Mouse (Mus musculus) adrenal gland, adult 8-10 months (tissue): Measurements from ENCODE around the gene Eno3. TPM values are rescaled to one million over a fixed set of nuclear protein-coding genes. Genes with fewer than 3 reads are reported as not detected.

ENCODE experiments used
- DNase-seq: peaks from one replicate; pipeline ENCODE4 v3.0.0; 2022
- microRNA-seq, 2 experiments: library from miRNA; unstranded; fragments of <30 nt; microRNA quantifications; one replicate each; pipeline ENCODE4 v1.2.0; 2022
- total RNA-seq, 4 experiments: library from RNA; stranded (reverse); gene quantifications; 2 replicates each; pipeline ENCODE4 v1.2.4; 2022

Eno3 gene
- total RNA-seq, 4 experiments from 2014 or later, result 39.4 to 66.5 (median 54.7) TPM

- DNase-seq, result no peak
Measured at GRCm38 (mm10) chr11:70683640-70684039, 26.6 kb downstream of the Eno3 start.

GRCm38 (mm10) chr11:70686901-70687566 is 30.0 kb downstream of the Eno3 start:
- DNase-seq, result no peak

GRCm38 (mm10) chr11:70687601-70688199 is 30.7 kb downstream of the Eno3 start, which contains the start of gene Camta2:
Gene Camta2, minus strand, starts transcription at chr11:70688105.
- DNase-seq, result peak; percentile 80

- no peak for DNase-seq
Measured at GRCm38 (mm10) chr11:70688372-70688771, 31.4 kb downstream of the Eno3 start.

GRCm38 (mm10) chr11:70689578-70689977 is 32.6 kb downstream of the Eno3 start:
- DNase-seq, result no peak

- no peak for DNase-seq
Measured at GRCm38 (mm10) chr11:70693504-70693903, 36.5 kb downstream of the Eno3 start.

GRCm38 (mm10) chr11:70697376-70697775 is 40.4 kb downstream of the Eno3 start:
- DNase-seq, result no peak

GRCm38 (mm10) chr11:70699051-70699450 is 42.0 kb downstream of the Eno3 start:
- no peak for DNase-seq

- peak; percentile 90 for DNase-seq
Measured at GRCm38 (mm10) chr11:70699722-70700556, 42.9 kb downstream of the Eno3 start, which contains the start of the genes Inca1 and Kif1c. Gene Inca1, minus strand, starts transcription at chr11:70700155. Gene Kif1c, plus strand, starts transcription at chr11:70700548.

GRCm38 (mm10) chr11:70700613-70701012 is 43.6 kb downstream of the Eno3 start:
- DNase-seq, result peak; percentile 67

- DNase-seq, result no peak
Measured at GRCm38 (mm10) chr11:70701221-70701955, 44.4 kb downstream of the Eno3 start.

- no peak for DNase-seq
Measured at GRCm38 (mm10) chr11:70701984-70702733, 45.2 kb downstream of the Eno3 start.

- DNase-seq, result no peak
Measured at GRCm38 (mm10) chr11:70702781-70703180, 45.8 kb downstream of the Eno3 start.

- DNase-seq, result no peak
Measured at GRCm38 (mm10) chr11:70706127-70706526, 49.1 kb downstream of the Eno3 start.

- DNase-seq, result no peak
Measured at GRCm38 (mm10) chr11:70711026-70711425, 54.0 kb downstream of the Eno3 start.

Small RNAs within 50 kb of the gene (microRNA-seq; reads per million reads assigned to microRNA genes)
- gene Mir6925, result 0 to 0.34 reads per million in 2 experiments

Other genes with a start within 250 kb of the Eno3 start
- 10 to 100 TPM; 24.2 to 29.9 (median 28.2) TPM for gene Pelp1, start 247.2 kb upstream of the Eno3 start, total RNA-seq
- gene Arrb2, start 224.6 kb upstream of the Eno3 start, total RNA-seq, result 10 to 100 TPM; 22.0 to 51.3 (median 33.9) TPM
- 10 to 100 TPM; 23.4 to 24.4 (median 24.2) TPM for gene Med11, start 205.3 kb upstream of the Eno3 start, total RNA-seq
- gene Zmynd15, start 197.8 kb upstream of the Eno3 start, total RNA-seq, result 1 to 10 TPM; 1.7 to 4.3 (median 3.0) TPM
- gene Cxcl16, start 197.2 kb upstream of the Eno3 start, total RNA-seq, result 10 to 100 TPM in 3 of 4 experiments, 1 to 10 TPM in 1; 9.4 to 18.2 (median 16.1) TPM
- gene Tm4sf5, start 152.0 kb upstream of the Eno3 start, total RNA-seq, result not detected
- gene Vmo1, start 142.6 kb upstream of the Eno3 start, total RNA-seq, result under 1 TPM in 1 of 4 experiments, not detected in 3; 0.46 TPM
- not detected for gene Gltpd2, start 138.0 kb upstream of the Eno3 start, total RNA-seq
- gene Psmb6, start 131.8 kb upstream of the Eno3 start, total RNA-seq, result 100 to 1,000 TPM; 247 to 298 (median 278) TPM
- gene Gm40193, start 124.3 kb upstream of the Eno3 start, total RNA-seq, result not detected
- 10 to 100 TPM in 2 of 4 experiments, 1 to 10 TPM in 2; 7.8 to 15.0 (median 11.2) TPM for gene Pld2, start 117.1 kb upstream of the Eno3 start, total RNA-seq
- gene Mink1, start 94.3 kb upstream of the Eno3 start, total RNA-seq, result 10 to 100 TPM; 50.6 to 90.5 (median 71.2) TPM
- gene 4930544D05Rik, start 41.4 kb upstream of the Eno3 start, total RNA-seq, result not detected
- not detected for gene Chrne, start 38.0 kb upstream of the Eno3 start, total RNA-seq
- gene Gp1ba, start 18.1 kb upstream of the Eno3 start, total RNA-seq, result not detected
- 100 to 1,000 TPM in 2 of 4 experiments, 10 to 100 TPM in 2; 82.3 to 136 (median 110) TPM for gene Rnf167, start 10.0 kb upstream of the Eno3 start, total RNA-seq
- 100 to 1,000 TPM; 121 to 137 (median 127) TPM for gene Slc25a11, start 9.7 kb upstream of the Eno3 start, total RNA-seq
- gene Pfn1, start 2.6 kb upstream of the Eno3 start, total RNA-seq, result 1,000 to 10,000 TPM in 1 of 4 experiments, 100 to 1,000 TPM in 3; 582 to 1,056 (median 737) TPM
- gene Spag7, start 12.2 kb downstream of the Eno3 start, total RNA-seq, result 100 to 1,000 TPM in 1 of 4 experiments, 10 to 100 TPM in 3; 79.2 to 112 (median 89.0) TPM
- gene Camta2, start 30.9 kb downstream of the Eno3 start, total RNA-seq, result 10 to 100 TPM; 42.7 to 57.7 (median 49.8) TPM
- gene Inca1, start 43.0 kb downstream of the Eno3 start, total RNA-seq, result 10 to 100 TPM in 2 of 4 experiments, 1 to 10 TPM in 2; 5.3 to 11.4 (median 8.6) TPM
- 100 to 1,000 TPM; 130 to 210 (median 165) TPM for gene Kif1c, start 43.3 kb downstream of the Eno3 start, total RNA-seq
- gene Zfp3, start 107.0 kb downstream of the Eno3 start, total RNA-seq, result 10 to 100 TPM; 11.7 to 14.8 (median 13.9) TPM
- 1 to 10 TPM; 1.1 to 2.7 (median 2.0) TPM for gene Scimp, start 155.4 kb downstream of the Eno3 start, total RNA-seq
- 100 to 1,000 TPM; 127 to 241 (median 172) TPM for gene Rabep1, start 187.6 kb downstream of the Eno3 start, total RNA-seq